Mouse (Mus musculus): ENCODE data around the gene C1ql4. TPM values are rescaled to one million over a fixed set of nuclear protein-coding genes. Genes with fewer than 3 reads are reported as not detected.
"Not testable (repeated sequence)": the region's sequence is repeated elsewhere in the genome, so short reads cannot be mapped to it uniquely, and the experiment has no call there.

The C1ql4 gene
- total and polyA plus RNA-seq, 3 experiments: not detected

GRCm38 (mm10) chr15:99082840-99083239 lies 4.8 kb downstream of the C1ql4 start:
- DNase-seq (ENCODE audit: low spot score): no peak
- Histone ChIP-seq H3K9me3 (replicated peaks) (peaks cover 3% of the 10 kb centered on the region), H3K36me3 (replicated peaks) (peaks cover 62% of the 10 kb centered on the region), H3K27me3 (ENCODE audit: insufficient read depth, low read length) (peaks cover 8% of the 10 kb centered on the region; the same call in 1 of the 2 replicates), H3K4me1 (ENCODE audit: insufficient read depth, low read depth, low read length) (peaks cover 26% of the 10 kb centered on the region), H3K4me3 (ENCODE audit: low read depth, low read length) (no peak overlapping the region)
- ATAC-seq (ENCODE audit: extremely low read depth, insufficient number of reproducible peaks, low FRiP score, poor library complexity, severe bottlenecking): no peak
- no peak for TF ChIP-seq GATA2 (IDR thresholded peaks at IDR 0.05; ENCODE audit: borderline replicate concordance, low read depth, low read length)
- no peak for TF ChIP-seq POLR2AphosphoS5 (IDR thresholded peaks at IDR 0.05; ENCODE audit: insufficient replicate concordance, low read depth, low read length)
- no peak for TF ChIP-seq GATA1 (IDR thresholded peaks at IDR 0.05; ENCODE audit: borderline replicate concordance, low read length)
- no peak for TF ChIP-seq CTCF (IDR thresholded peaks at IDR 0.05; ENCODE audit: low read depth, low read length)
- TF ChIP-seq TAL1 (conservative IDR thresholded peaks at IDR 0.05; ENCODE audit: low read depth, low read length): no peak

GRCm38 (mm10) chr15:99082322-99082721 lies 5.3 kb downstream of the C1ql4 start:
- TF ChIP-seq TAL1 (conservative IDR thresholded peaks at IDR 0.05; ENCODE audit: low read depth, low read length) (no peak), CTCF (IDR thresholded peaks at IDR 0.05; ENCODE audit: low read depth, low read length) (no peak), POLR2AphosphoS5 (IDR thresholded peaks at IDR 0.05; ENCODE audit: insufficient replicate concordance, low read depth, low read length) (no peak), GATA1 (IDR thresholded peaks at IDR 0.05; ENCODE audit: borderline replicate concordance, low read length) (no peak), GATA2 (IDR thresholded peaks at IDR 0.05; ENCODE audit: borderline replicate concordance, low read depth, low read length) (no peak)
- Histone ChIP-seq H3K9me3 (replicated peaks) (no peaks in the 10 kb centered on the region), H3K4me1 (ENCODE audit: insufficient read depth, low read depth, low read length) (peaks cover 31% of the 10 kb centered on the region), H3K36me3 (replicated peaks) (peaks cover 67% of the 10 kb centered on the region), H3K4me3 (ENCODE audit: low read depth, low read length) (no peak overlapping the region), H3K27me3 (ENCODE audit: insufficient read depth, low read length) (peaks cover 6% of the 10 kb centered on the region; the same call in 1 of the 2 replicates)
- DNase-seq (ENCODE audit: low spot score): no peak
- ATAC-seq (ENCODE audit: extremely low read depth, insufficient number of reproducible peaks, low FRiP score, poor library complexity, severe bottlenecking): no peak

- Histone ChIP-seq H3K4me1 (ENCODE audit: insufficient read depth, low read depth, low read length) (peaks cover 49% of the 10 kb centered on the region), H3K4me3 (ENCODE audit: low read depth, low read length) (no peak overlapping the region), H3K27me3 (ENCODE audit: insufficient read depth, low read length) (no peaks in the 10 kb centered on the region; the same call in 1 of the 2 replicates), H3K9me3 (replicated peaks) (no peaks in the 10 kb centered on the region), H3K36me3 (replicated peaks) (peaks cover 80% of the 10 kb centered on the region)
- TF ChIP-seq GATA2 (IDR thresholded peaks at IDR 0.05; ENCODE audit: borderline replicate concordance, low read depth, low read length) (no peak), GATA1 (IDR thresholded peaks at IDR 0.05; ENCODE audit: borderline replicate concordance, low read length) (no peak), CTCF (IDR thresholded peaks at IDR 0.05; ENCODE audit: low read depth, low read length) (no peak), POLR2AphosphoS5 (IDR thresholded peaks at IDR 0.05; ENCODE audit: insufficient replicate concordance, low read depth, low read length) (no peak), TAL1 (conservative IDR thresholded peaks at IDR 0.05; ENCODE audit: low read depth, low read length) (no peak)
- DNase-seq (ENCODE audit: low spot score): no peak
- ATAC-seq (ENCODE audit: extremely low read depth, insufficient number of reproducible peaks, low FRiP score, poor library complexity, severe bottlenecking): no peak
Measured at GRCm38 (mm10) chr15:99079804-99080203, 7.8 kb downstream of the C1ql4 start.

GRCm38 (mm10) chr15:99078181-99078910 lies 9.3 kb downstream of the C1ql4 start:
- ATAC-seq (ENCODE audit: extremely low read depth, insufficient number of reproducible peaks, low FRiP score, poor library complexity, severe bottlenecking) (no peak), DNase-seq (ENCODE audit: low spot score) (no peak)
- Histone ChIP-seq H3K9me3 (replicated peaks) (no peaks in the 10 kb centered on the region), H3K27me3 (ENCODE audit: insufficient read depth, low read length) (no peaks in the 10 kb centered on the region), H3K4me3 (ENCODE audit: low read depth, low read length) (no peak overlapping the region), H3K4me1 (ENCODE audit: insufficient read depth, low read depth, low read length) (peaks cover 49% of the 10 kb centered on the region), H3K36me3 (replicated peaks) (peaks cover 71% of the 10 kb centered on the region)
- TF ChIP-seq CTCF (IDR thresholded peaks at IDR 0.05; ENCODE audit: low read depth, low read length) (no peak), GATA2 (IDR thresholded peaks at IDR 0.05; ENCODE audit: borderline replicate concordance, low read depth, low read length) (no peak), POLR2AphosphoS5 (IDR thresholded peaks at IDR 0.05; ENCODE audit: insufficient replicate concordance, low read depth, low read length) (no peak), TAL1 (conservative IDR thresholded peaks at IDR 0.05; ENCODE audit: low read depth, low read length) (no peak)

GRCm38 (mm10) chr15:99076011-99076410 lies 11.6 kb downstream of the C1ql4 start:
- DNase-seq (ENCODE audit: low spot score); H3K9me3 ChIP-seq (replicated peaks); ATAC-seq (ENCODE audit: extremely low read depth, insufficient number of reproducible peaks, low FRiP score, poor library complexity, severe bottlenecking); H3K27me3 ChIP-seq (ENCODE audit: insufficient read depth, low read length): not testable (repeated sequence)
- Histone ChIP-seq H3K36me3 (replicated peaks) (peaks cover 48% of the 10 kb centered on the region), H3K4me3 (ENCODE audit: low read depth, low read length) (peak overlapping the region; percentile 72; the same call in 1 of the 2 replicates), H3K4me1 (ENCODE audit: insufficient read depth, low read depth, low read length) (peaks cover 44% of the 10 kb centered on the region)

- DNase-seq (ENCODE audit: low spot score): peak; percentile 98
- Histone ChIP-seq H3K36me3 (replicated peaks) (peaks cover 36% of the 10 kb centered on the region), H3K9me3 (replicated peaks) (no peaks in the 10 kb centered on the region), H3K27me3 (ENCODE audit: insufficient read depth, low read length) (peaks cover 2% of the 10 kb centered on the region; the same call in 1 of the 2 replicates), H3K4me1 (ENCODE audit: insufficient read depth, low read depth, low read length) (peaks cover 40% of the 10 kb centered on the region), H3K4me3 (ENCODE audit: low read depth, low read length) (peak overlapping the region; percentile 72)
- TF ChIP-seq GATA1 (IDR thresholded peaks at IDR 0.05; ENCODE audit: borderline replicate concordance, low read length): no peak
- no peak for TF ChIP-seq GATA2 (IDR thresholded peaks at IDR 0.05; ENCODE audit: borderline replicate concordance, low read depth, low read length)
- TF ChIP-seq TAL1 (conservative IDR thresholded peaks at IDR 0.05; ENCODE audit: low read depth, low read length): no peak
- TF ChIP-seq CTCF (IDR thresholded peaks at IDR 0.05; ENCODE audit: low read depth, low read length): no peak
- TF ChIP-seq POLR2AphosphoS5 (IDR thresholded peaks at IDR 0.05; ENCODE audit: insufficient replicate concordance, low read depth, low read length): no peak
- peak; percentile 98 for ATAC-seq (ENCODE audit: extremely low read depth, insufficient number of reproducible peaks, low FRiP score, poor library complexity, severe bottlenecking)
Measured at GRCm38 (mm10) chr15:99074600-99075333, 12.8 kb downstream of the C1ql4 start.
